Mouse (Mus musculus): ENCODE measurements around the gene Adora3. TPM values are rescaled to one million over a fixed set of nuclear protein-coding genes. Genes with fewer than 3 reads are reported as not detected.

Gene Adora3
- polyA plus RNA-seq, 2 experiments, result 0.47 to 0.49 TPM

DNA sequence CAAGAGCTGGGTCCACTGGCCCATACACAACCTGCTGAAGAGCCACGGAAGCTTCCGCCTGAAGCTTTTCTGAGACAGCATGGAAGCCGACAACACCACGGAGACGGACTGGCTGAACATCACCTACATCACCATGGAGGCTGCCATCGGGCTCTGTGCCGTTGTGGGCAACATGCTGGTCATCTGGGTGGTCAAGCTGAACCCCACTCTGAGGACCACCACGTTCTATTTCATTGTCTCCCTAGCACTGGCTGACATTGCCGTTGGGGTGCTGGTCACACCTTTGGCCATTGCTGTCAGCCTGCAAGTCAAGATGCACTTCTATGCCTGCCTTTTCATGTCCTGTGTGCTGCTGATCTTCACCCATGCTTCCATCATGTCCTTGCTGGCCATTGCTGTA is 34.1 kb downstream of the Adora3 start:
- Histone ChIP-seq H3K9ac (replicated peaks) (no peak overlapping the region), H3K9me3 (ENCODE audit: control insufficient read depth, low read length) (no peaks in the 10 kb centered on the region), H3K4me2 (ENCODE audit: low read depth) (no peak overlapping the region), H3K4me1 (replicated peaks; ENCODE audit: control insufficient read depth in 2 of 2, insufficient read depth in 2 of 2, low read length in 1 of 2) (peaks cover 0 to 9% of the 10 kb centered on the region in 2 experiments; a peak in 3 of 4 replicates), H3K36me3 (replicated peaks; ENCODE audit: control insufficient read depth, insufficient read depth, low read depth) (no peaks in the 10 kb centered on the region), H3K27me3 (ENCODE audit: control insufficient read depth, insufficient read depth, low read length) (no peaks in the 10 kb centered on the region), H3K4me3 (ENCODE audit: insufficient read depth in 1 of 2, low read depth in 2 of 2, low read length in 2 of 2) (no peak overlapping the region), H3K27ac (no peak overlapping the region)
- no peak for ATAC-seq (ENCODE audit: insufficient read depth)
- 78% methylated on average over 9 of the region's 9 CpGs for WGBS (ENCODE audit: insufficient replicate concordance)
- no peak for DNase-seq (ENCODE audit: low read depth in 3 of 3, low spot score in 3 of 3)
- TF ChIP-seq EP300 (IDR thresholded peaks at IDR 0.05; ENCODE audit: low read depth), result no peak
- no peak for TF ChIP-seq CTCF (IDR thresholded peaks at IDR 0.05; ENCODE audit: low read depth)

DNA sequence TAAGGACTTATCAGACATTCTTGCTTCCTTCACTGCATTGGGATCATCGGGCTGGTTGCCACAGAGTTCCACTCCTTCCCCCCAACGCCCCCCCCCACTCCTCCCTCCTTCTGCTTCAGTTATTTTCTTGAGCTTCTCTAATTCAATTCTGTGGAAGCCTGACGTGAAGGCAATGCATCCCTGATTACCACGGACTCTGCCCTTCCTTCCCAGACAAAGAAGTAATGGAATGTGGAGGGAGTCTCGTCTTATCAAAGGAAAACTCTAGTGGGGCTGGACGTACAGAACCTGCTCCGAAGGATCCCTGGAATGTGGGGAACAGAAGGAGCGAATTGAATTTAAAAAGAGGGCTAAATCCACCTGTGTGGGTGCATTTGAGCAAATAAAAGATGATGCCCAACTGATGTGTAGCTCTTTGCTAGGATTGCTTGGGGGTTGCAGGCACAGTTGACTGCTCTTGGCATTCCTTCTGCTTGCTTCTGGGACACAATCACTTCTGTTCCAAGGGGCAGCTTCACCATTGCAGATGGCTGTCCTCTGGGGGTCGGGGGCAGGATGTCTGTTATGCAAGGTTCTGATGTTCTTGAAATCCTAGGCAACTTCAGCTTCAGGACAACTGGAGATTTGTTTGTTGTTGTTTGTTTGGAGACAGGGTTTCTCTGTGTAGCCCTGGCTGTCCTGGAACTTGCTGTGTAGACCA is 37.4 kb downstream of the Adora3 start:
- no peak for DNase-seq (ENCODE audit: low read depth in 3 of 3, low spot score in 3 of 3)

DNA sequence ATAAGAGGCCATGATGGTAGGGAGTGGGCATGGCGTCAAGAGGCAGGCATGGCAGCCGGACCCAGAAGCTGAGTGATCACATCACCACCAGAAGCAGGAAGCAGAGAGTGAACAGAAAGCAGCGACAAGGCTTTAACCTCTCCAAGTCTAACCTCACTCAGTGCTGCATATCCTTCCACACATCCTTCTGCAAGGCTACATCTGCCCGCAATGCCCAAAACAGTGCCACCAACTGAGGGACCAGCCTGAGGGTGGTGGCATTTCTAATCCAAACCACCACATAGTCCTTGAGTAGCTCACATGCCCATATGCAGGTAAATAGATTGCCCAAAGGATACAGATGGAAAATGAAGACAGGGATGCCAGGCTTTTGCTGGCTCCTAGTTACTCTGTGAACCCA is 38.3 kb downstream of the Adora3 start:
- Histone ChIP-seq H3K27ac (no peak overlapping the region), H3K9ac (replicated peaks) (no peak overlapping the region), H3K9me3 (ENCODE audit: control insufficient read depth, low read length) (no peaks in the 10 kb centered on the region), H3K36me3 (replicated peaks; ENCODE audit: control insufficient read depth, insufficient read depth, low read depth) (no peaks in the 10 kb centered on the region), H3K27me3 (ENCODE audit: control insufficient read depth, insufficient read depth, low read length) (no peaks in the 10 kb centered on the region), H3K4me1 (replicated peaks; ENCODE audit: control insufficient read depth in 2 of 2, insufficient read depth in 2 of 2, low read length in 1 of 2) (peaks cover 12 to 35% of the 10 kb centered on the region in 2 experiments), H3K4me2 (ENCODE audit: low read depth) (no peak overlapping the region), H3K4me3 (ENCODE audit: insufficient read depth in 1 of 2, low read depth in 2 of 2, low read length in 2 of 2) (no peak overlapping the region)
- ATAC-seq (ENCODE audit: insufficient read depth) (no peak), DNase-seq (ENCODE audit: low read depth in 3 of 3, low spot score in 3 of 3) (no peak)
- TF ChIP-seq CTCF (IDR thresholded peaks at IDR 0.05; ENCODE audit: low read depth) (no peak), EP300 (IDR thresholded peaks at IDR 0.05; ENCODE audit: low read depth) (no peak)
- 69% methylated on average over 4 of the region's 4 CpGs for WGBS (ENCODE audit: insufficient replicate concordance)

More for the DNA sequence above, 37.4 kb downstream of the Adora3 start:
- no peak overlapping the region for H3K27ac ChIP-seq
- no peak for ATAC-seq (ENCODE audit: insufficient read depth)
- H3K9ac ChIP-seq (replicated peaks), result no peak overlapping the region
- TF ChIP-seq EP300 (IDR thresholded peaks at IDR 0.05; ENCODE audit: low read depth), result no peak
- no peak for TF ChIP-seq CTCF (IDR thresholded peaks at IDR 0.05; ENCODE audit: low read depth)
- H3K27me3 ChIP-seq (ENCODE audit: control insufficient read depth, insufficient read depth, low read length), result no peaks in the 10 kb centered on the region
- peaks cover 4 to 26% of the 10 kb centered on the region in 2 experiments for H3K4me1 ChIP-seq (replicated peaks; ENCODE audit: control insufficient read depth in 2 of 2, insufficient read depth in 2 of 2, low read length in 1 of 2)
- no peak overlapping the region for H3K4me2 ChIP-seq (ENCODE audit: low read depth)
- no peaks in the 10 kb centered on the region for H3K36me3 ChIP-seq (replicated peaks; ENCODE audit: control insufficient read depth, insufficient read depth, low read depth)
- WGBS (ENCODE audit: insufficient replicate concordance), result 46% methylated on average over 9 of the region's 9 CpGs
- no peaks in the 10 kb centered on the region for H3K9me3 ChIP-seq (ENCODE audit: control insufficient read depth, low read length)
- no peak overlapping the region for H3K4me3 ChIP-seq (ENCODE audit: insufficient read depth in 1 of 2, low read depth in 2 of 2, low read length in 2 of 2)

DNA sequence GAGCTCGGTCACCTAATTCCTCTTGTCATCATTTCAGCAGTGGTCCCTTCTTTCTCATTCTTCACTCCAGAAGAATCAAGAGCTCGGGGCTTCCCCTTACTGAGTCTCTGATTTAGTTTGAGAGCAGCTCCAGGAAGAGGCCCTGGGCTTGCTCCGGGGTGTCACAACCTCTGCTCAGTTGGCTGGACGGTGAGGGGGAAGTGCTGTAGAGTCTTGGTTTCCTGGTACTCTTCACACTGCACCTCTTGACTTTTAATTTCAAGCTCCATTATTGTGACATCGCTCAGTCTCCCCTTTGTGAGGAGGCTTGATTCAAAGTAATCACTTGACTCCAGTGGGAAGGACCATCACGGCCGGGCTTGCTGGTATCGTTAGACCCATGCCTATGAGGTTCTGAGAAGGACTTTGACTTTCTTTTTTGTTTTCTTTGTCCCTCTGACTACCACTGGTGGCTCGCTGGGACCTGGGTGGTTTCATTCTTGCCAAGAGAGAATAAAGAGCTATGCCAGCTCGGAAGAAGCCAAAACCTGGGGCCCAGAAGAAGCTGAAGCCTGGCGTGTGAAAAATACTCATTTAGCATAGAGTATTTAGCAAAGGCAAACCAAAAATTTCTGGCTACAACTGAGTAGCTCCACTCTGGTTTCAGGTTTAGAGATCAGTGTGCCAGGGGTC is 40.0 kb downstream of the Adora3 start:
- Histone ChIP-seq H3K36me3 (replicated peaks; ENCODE audit: control insufficient read depth, insufficient read depth, low read depth) (no peaks in the 10 kb centered on the region), H3K27me3 (ENCODE audit: control insufficient read depth, insufficient read depth, low read length) (no peaks in the 10 kb centered on the region), H3K4me2 (ENCODE audit: low read depth) (no peak overlapping the region), H3K9me3 (ENCODE audit: control insufficient read depth, low read length) (no peaks in the 10 kb centered on the region), H3K4me1 (replicated peaks; ENCODE audit: control insufficient read depth in 2 of 2, insufficient read depth in 2 of 2, low read length in 1 of 2) (peaks cover 27 to 41% of the 10 kb centered on the region in 2 experiments), H3K27ac (no peak overlapping the region), H3K4me3 (ENCODE audit: insufficient read depth in 1 of 2, low read depth in 2 of 2, low read length in 2 of 2) (no peak overlapping the region), H3K9ac (replicated peaks) (no peak overlapping the region)
- TF ChIP-seq EP300 (IDR thresholded peaks at IDR 0.05; ENCODE audit: low read depth), result no peak
- DNase-seq (ENCODE audit: low read depth in 3 of 3, low spot score in 3 of 3) (no peak), ATAC-seq (ENCODE audit: insufficient read depth) (no peak)
- 36% methylated on average over 11 of the region's 11 CpGs for WGBS (ENCODE audit: insufficient replicate concordance)

DNA sequence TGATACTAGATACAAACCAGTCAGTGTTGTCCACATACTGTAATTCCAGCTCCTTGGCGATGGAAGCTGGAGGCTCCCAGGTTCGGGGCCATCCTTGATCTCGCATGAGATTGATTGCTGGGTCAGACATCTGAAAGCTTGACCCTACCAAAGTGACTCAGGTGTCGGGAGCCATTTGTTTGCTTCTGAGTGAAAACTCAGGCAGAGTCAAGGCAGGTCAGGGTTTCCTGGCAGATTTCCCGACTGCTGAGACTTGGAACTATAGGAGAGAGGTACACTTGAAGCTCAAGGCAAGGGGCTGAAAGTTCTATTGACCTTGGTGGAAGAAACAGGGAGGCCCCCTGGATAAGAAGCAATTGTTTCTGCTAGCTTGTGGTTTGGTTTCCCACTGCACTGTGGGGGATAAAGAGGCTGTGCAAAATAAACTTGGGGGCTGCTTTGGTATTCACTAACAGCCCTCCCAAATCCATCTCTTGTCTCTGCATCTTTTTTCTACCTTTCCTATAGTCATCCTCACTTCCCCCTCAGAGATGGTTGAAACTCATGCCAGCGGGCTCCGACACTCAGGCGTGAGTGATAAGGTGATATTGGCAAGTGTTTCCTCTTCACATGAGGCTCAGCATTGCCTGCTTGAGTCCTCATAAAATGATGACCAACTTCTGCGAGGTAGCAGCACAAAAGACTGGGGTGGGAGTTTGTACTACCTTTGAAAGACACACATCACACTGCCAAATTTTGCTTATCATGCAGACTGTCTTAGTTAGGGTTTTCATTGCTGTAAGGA is 41.6 kb downstream of the Adora3 start:
- no peaks in the 10 kb centered on the region for H3K36me3 ChIP-seq (replicated peaks; ENCODE audit: control insufficient read depth, insufficient read depth, low read depth)
- H3K4me2 ChIP-seq (ENCODE audit: low read depth), result no peak overlapping the region
- no peak overlapping the region for H3K9ac ChIP-seq (replicated peaks)
- H3K9me3 ChIP-seq (ENCODE audit: control insufficient read depth, low read length), result no peaks in the 10 kb centered on the region
- WGBS (ENCODE audit: insufficient replicate concordance), result 36% methylated on average over 9 of the region's 9 CpGs
- no peak overlapping the region for H3K27ac ChIP-seq
- H3K4me3 ChIP-seq (ENCODE audit: insufficient read depth in 1 of 2, low read depth in 2 of 2, low read length in 2 of 2), result no peak overlapping the region
- no peak for DNase-seq (ENCODE audit: low read depth in 3 of 3, low spot score in 3 of 3)
- no peak for ATAC-seq (ENCODE audit: insufficient read depth)
- no peak for TF ChIP-seq CTCF (IDR thresholded peaks at IDR 0.05; ENCODE audit: low read depth)
- no peak for TF ChIP-seq EP300 (IDR thresholded peaks at IDR 0.05; ENCODE audit: low read depth)
- H3K4me1 ChIP-seq (replicated peaks; ENCODE audit: control insufficient read depth in 2 of 2, insufficient read depth in 2 of 2, low read length in 1 of 2), result peaks cover 29 to 47% of the 10 kb centered on the region in 2 experiments
- H3K27me3 ChIP-seq (ENCODE audit: control insufficient read depth, insufficient read depth, low read length), result no peaks in the 10 kb centered on the region

All from liver, embryonic 14.5 days (tissue).